Mouse (Mus musculus) Patski (cell line): ENCODE data around the gene Grk3. TPM values are rescaled to one million over a fixed set of nuclear protein-coding genes. Genes with fewer than 3 reads are reported as not detected.

ENCODE experiments used
- ATAC-seq: fragments of 100-300 bp; one replicate; pipeline ENCODE4 v1.8.0; 2021
- CTCF ChIA-PET: fragments of 350-600 bp; sonication (Branson Sonifier 250); formaldehyde crosslinking; loops from one replicate; lab custom pipeline; 2022; ENCODE audit warnings: inconsistent platforms; lab: Charles Lee
- POLR2A ChIA-PET: fragments of 350-600 bp; sonication (Branson Sonifier 250); formaldehyde crosslinking; loops from one replicate; lab custom pipeline; 2022; ENCODE audit warnings: antibody characterized with exemption, inconsistent platforms; lab: Charles Lee
- DNase-seq: peaks from one replicate; pipeline ENCODE4 v3.0.0-alpha.2; 2011; ENCODE audit warnings: low read depth, low spot score
- H3K27me3 ChIP-seq: fragments of 371-371 bp; one replicate; pipeline ENCODE4 v1.5.1; 2021
- CTCF ChIP-seq: fragments of 100-300 bp; IDR thresholded peaks from one replicate; pipeline ENCODE4 v1.5.1; 2021
- in situ Hi-C: fragments of 300-500 bp; cut with MboI; formaldehyde crosslinking; loops from 3 replicates; pipeline ENCODE4 v1.11.1; 2018; ENCODE audit warnings: low pct_unique_long_range_greater_than_20kb, mixed read lengths
- polyA plus RNA-seq: library from polyadenylated mRNA; unstranded; gene quantifications from one replicate; pipeline ENCODE4 v1.2.3, GENCODE M21; 2021

The Grk3 gene
- polyA plus RNA-seq, 1 experiment from 2014 or later = not detected

DNA sequence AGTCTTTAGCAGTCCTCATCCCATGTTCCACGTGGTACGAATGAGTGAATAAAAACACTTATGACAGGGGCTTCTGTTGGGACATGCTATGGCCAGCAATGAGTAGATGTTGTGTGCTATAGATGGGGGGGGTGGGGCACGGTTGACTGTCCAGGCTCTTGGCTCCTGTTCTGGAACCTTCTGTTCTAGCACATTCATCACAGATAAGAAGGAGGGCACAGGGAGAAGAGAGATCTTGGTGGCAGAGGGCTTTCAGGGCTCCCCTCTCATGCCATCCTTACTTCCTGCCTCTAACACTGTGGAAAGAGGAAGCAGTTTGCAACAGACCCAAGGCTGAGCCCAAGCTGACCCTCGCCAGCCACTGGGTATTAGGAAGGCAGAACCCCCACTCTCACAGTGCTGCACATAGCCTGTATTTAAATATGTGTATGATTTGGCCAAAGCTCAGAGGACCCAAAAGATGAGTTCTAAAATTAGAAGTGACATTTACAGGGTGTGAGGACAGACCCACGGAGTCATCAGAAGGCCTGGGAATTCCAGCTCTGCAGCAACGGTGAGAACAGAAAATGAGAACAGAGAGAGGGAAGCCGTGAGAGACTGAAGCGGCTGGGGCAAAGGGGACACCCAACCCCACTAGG lies 6.3 kb downstream of the Grk3 start:
- ATAC-seq = no peak
- no peak for DNase-seq
- ChIA-PET CTCF (no interaction called here), POLR2A (no interaction called here)
- peaks cover 21% of the 10 kb centered on the region for H3K27me3 ChIP-seq
- in situ Hi-C loops = no loop called here
- TF ChIP-seq CTCF = no peak

DNA sequence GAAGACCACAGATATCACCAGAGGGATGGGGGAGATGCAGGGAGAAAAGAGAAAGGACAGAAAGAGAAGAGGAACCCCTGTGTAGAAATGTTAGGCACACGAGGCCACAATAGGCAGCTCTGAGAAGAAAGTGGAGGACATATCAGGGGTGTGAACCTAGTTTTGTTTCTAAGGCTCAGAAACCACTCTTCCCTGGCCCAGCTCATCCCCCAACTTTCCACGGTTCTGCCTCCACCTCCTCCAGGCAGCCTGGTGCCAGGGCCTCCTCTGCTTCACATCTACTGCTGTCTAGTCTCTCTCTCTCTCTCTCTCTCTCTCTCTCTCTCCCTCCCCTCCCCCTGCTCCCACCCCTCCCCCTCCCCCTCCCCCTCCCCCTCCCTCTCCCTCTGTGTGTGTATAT lies 7.1 kb downstream of the Grk3 start:
- ChIA-PET CTCF (no interaction called here), POLR2A (no interaction called here)
- no peak for ATAC-seq
- DNase-seq = no peak
- in situ Hi-C loops = no loop called here
- TF ChIP-seq CTCF = no peak
- H3K27me3 ChIP-seq = peaks cover 17% of the 10 kb centered on the region

- ChIA-PET POLR2A (no interaction called here), CTCF (no interaction called here)
- no peak for ATAC-seq
- TF ChIP-seq CTCF = no peak
- DNase-seq = no peak
- H3K27me3 ChIP-seq = peaks cover 15% of the 10 kb centered on the region
- in situ Hi-C loops = no loop called here
Measured at GRCm38 (mm10) chr5:113006997-113007396, 8.6 kb downstream of the Grk3 start.

- ATAC-seq (no peak), DNase-seq (no peak)
- in situ Hi-C loops = no loop called here
- peaks cover 8% of the 10 kb centered on the region for H3K27me3 ChIP-seq
- ChIA-PET POLR2A (no interaction called here), CTCF (no interaction called here)
- TF ChIP-seq CTCF = no peak
Measured at GRCm38 (mm10) chr5:113005941-113006391, 9.6 kb downstream of the Grk3 start.

GRCm38 (mm10) chr5:113002821-113003380 lies 12.7 kb downstream of the Grk3 start:
- no peak for TF ChIP-seq CTCF
- ChIA-PET POLR2A (no interaction called here), CTCF (no interaction called here)
- DNase-seq = no peak
- H3K27me3 ChIP-seq = peaks cover 5% of the 10 kb centered on the region
- no peak for ATAC-seq
- in situ Hi-C loops = no loop called here

DNA sequence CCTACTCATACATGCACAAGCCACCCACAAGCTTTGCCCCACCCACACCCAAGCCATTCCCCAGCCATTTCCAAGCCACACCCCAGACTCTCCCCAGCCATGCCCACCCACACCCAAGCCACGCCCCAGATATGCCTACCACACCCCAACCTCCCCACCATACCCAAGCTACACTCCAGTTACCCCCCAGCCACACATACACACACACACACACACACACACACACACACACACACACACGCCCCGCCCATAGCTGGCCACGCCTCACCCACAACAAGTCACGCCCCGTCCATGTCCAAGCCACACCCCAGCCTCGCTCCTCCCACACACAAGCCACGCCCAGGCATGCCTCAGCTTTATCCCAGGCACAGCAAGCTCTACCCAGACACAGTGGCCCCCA lies 16.4 kb downstream of the Grk3 start:
- POLR2A ChIA-PET = no interaction called here
- no peak for TF ChIP-seq CTCF
- in situ Hi-C loops = no loop called here
- ATAC-seq (no peak), DNase-seq (no peak)
- CTCF ChIA-PET = no interaction called here
- peaks cover 5% of the 10 kb centered on the region for H3K27me3 ChIP-seq

GRCm38 (mm10) chr5:112997516-112998186 lies 17.9 kb downstream of the Grk3 start:
- ChIA-PET CTCF (no interaction called here), POLR2A (no interaction called here)
- ATAC-seq = no peak
- in situ Hi-C loops = no loop called here
- peaks cover under 1% of the 10 kb centered on the region for H3K27me3 ChIP-seq
- DNase-seq = no peak
- no peak for TF ChIP-seq CTCF

DNA sequence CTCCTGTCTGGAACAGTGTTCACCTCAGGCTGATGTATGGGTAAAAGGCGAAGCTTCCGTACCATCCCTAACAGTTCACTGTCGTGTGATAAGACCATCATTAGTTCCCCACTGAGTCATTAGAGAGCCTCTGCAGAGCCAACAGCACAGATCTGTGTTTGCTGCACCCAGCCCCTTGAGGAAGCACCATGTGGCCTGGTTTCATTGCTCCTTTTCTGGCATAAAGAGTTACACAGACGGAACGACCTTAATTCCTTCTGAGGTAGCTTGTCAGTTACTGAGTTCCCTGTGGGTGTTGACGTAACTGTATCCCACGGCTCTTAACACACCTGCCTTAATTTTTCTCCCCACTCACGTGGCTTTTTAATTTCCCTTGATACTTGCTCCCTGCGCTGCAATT lies 24.3 kb downstream of the Grk3 start:
- no peaks in the 10 kb centered on the region for H3K27me3 ChIP-seq
- no peak for TF ChIP-seq CTCF
- in situ Hi-C loops = no loop called here
- ATAC-seq (no peak), DNase-seq (no peak)
- ChIA-PET POLR2A (no interaction called here), CTCF (no interaction called here)

GRCm38 (mm10) chr5:112981931-112982330 lies 33.7 kb downstream of the Grk3 start:
- in situ Hi-C loops = no loop called here
- no peak for TF ChIP-seq CTCF
- POLR2A ChIA-PET = no interaction called here
- CTCF ChIA-PET = no interaction called here
- ATAC-seq (no peak), DNase-seq (no peak)
- H3K27me3 ChIP-seq = no peaks in the 10 kb centered on the region

DNA sequence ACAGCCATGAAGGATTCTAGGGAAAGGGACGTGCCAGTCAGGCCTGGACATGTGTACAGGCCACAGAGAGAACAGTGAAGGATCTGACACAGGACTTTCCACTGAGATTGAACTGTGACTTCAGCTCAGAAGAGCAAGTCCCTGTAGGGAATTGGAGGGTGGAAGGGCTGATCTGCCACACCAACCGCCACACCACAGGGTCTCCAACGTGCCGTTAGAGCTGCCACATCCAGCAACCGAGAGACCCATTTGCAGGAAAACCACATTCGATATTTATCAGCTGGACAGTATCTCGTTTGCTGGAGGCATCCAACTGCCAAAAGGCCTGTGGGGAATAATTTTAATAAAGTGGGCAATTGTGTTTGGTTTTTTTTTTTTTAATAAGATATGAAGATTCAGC lies 35.9 kb downstream of the Grk3 start:
- POLR2A ChIA-PET = no interaction called here
- DNase-seq (no peak), ATAC-seq (no peak)
- CTCF ChIA-PET = no interaction called here
- in situ Hi-C loops = no loop called here
- peaks cover 3% of the 10 kb centered on the region for H3K27me3 ChIP-seq
- TF ChIP-seq CTCF = no peak

- ChIA-PET POLR2A (no interaction called here), CTCF (no interaction called here)
- no peak for TF ChIP-seq CTCF
- no peak for DNase-seq
- in situ Hi-C loops = no loop called here
- no peak for ATAC-seq
- H3K27me3 ChIP-seq = peaks cover 3% of the 10 kb centered on the region
Measured at GRCm38 (mm10) chr5:112979195-112979594, 36.4 kb downstream of the Grk3 start.
